Mouse (Mus musculus) heart, postnatal 0 days (tissue): Measurements from ENCODE around the gene Lrrc1. TPM values are rescaled to one million over a fixed set of nuclear protein-coding genes. Genes with fewer than 3 reads are reported as not detected.

Source experiments
- ATAC-seq: fragments of 200-750 bp; cut with Nextera tagmentation; 2 replicates; pipeline ENCODE4 v1.8.0; 2017; ENCODE audit warnings: low read depth, moderate number of reproducible peaks, moderate library complexity; ENCODE audit not compliant: insufficient read depth
- DNase-seq: peaks from one replicate; pipeline ENCODE4 v3.0.0-alpha.2; 2016; ENCODE audit warnings: low spot score
- H3K27ac ChIP-seq: fragments of 300-500 bp; sonication (generic); 2 replicates; pipeline ENCODE4 v1.5.1; 2014; ENCODE audit warnings: low read depth, mild to moderate bottlenecking
- H3K27me3 ChIP-seq: fragments of 300-500 bp; sonication (generic); 2 replicates; pipeline ENCODE4 v1.6.1; 2014; ENCODE audit warnings: low read length, mixed read lengths; ENCODE audit not compliant: control insufficient read depth, insufficient read depth
- H3K36me3 ChIP-seq: fragments of 300-500 bp; sonication (generic); replicated peaks from 2 replicates; pipeline ENCODE4 v1.6.1; 2014; ENCODE audit warnings: low read length, mixed read lengths; ENCODE audit not compliant: control insufficient read depth, insufficient read depth
- H3K4me1 ChIP-seq: fragments of 300-500 bp; sonication (generic); 2 replicates; pipeline ENCODE4 v1.6.1; 2014; ENCODE audit warnings: antibody characterized with exemption; ENCODE audit not compliant: control insufficient read depth, insufficient read depth
- H3K4me2 ChIP-seq: fragments of 300-500 bp; sonication (generic); 2 replicates; pipeline ENCODE4 v1.6.1; 2014; ENCODE audit warnings: low read depth, mild to moderate bottlenecking, low read length, moderate library complexity
- H3K4me3 ChIP-seq: fragments of 300-500 bp; sonication (generic); 2 replicates; pipeline ENCODE4 v1.5.1; 2014; ENCODE audit warnings: low read depth, low read length
- H3K9ac ChIP-seq: fragments of 300-500 bp; sonication (generic); replicated peaks from 2 replicates; pipeline ENCODE4 v1.6.1; 2014; ENCODE audit warnings: low read depth, low read length, mixed read lengths
- H3K9me3 ChIP-seq: fragments of 300-500 bp; sonication (generic); replicated peaks from 2 replicates; pipeline ENCODE4 v1.6.1; 2016; ENCODE audit warnings: low read length; ENCODE audit not compliant: control insufficient read depth
- CTCF ChIP-seq: IDR thresholded peaks from 2 replicates; pipeline ENCODE4 v1.5.1; 2016; ENCODE audit warnings: antibody characterized with exemption, control low read depth, low read depth
- EP300 ChIP-seq: IDR thresholded peaks from 2 replicates; pipeline ENCODE4 v1.6.1; 2016; ENCODE audit warnings: antibody characterized with exemption, low read depth
- WGBS: fragments of 180-500 bp; shearing (Covaris S2); extraction: QIAGEN DNeasy Blood & Tissue Kit; methylation state at CpG from one replicate; pipeline ENCODE4 v1.1.7; 2014; 5-methylcytosine and 5-hydroxymethylcytosine counted together
- polyA plus RNA-seq: library from polyadenylated mRNA; unstranded; fragments of >200 nt; fragmentation: Nextera tagmentation; extraction: Ambion mirVana; gene quantifications from 2 replicates; pipeline ENCODE4 v1.2.1, GENCODE M21; 2015
- total RNA-seq: library from RNA; depleted of rRNA; stranded (reverse); fragments of >200 nt; gene quantifications from 2 replicates; pipeline ENCODE4 v1.2.3, GENCODE M21; 2014; ENCODE audit warnings: low replicate concordance

The Lrrc1 gene
- total and polyA plus RNA-seq, 2 experiments from 2014 or later, result 17.7 to 43.8 TPM

GRCm38 (mm10) chr9:77507743-77508394 lies 36.8 kb downstream of the Lrrc1 start:
- H3K9ac ChIP-seq, result no peak overlapping the region
- DNase-seq, result no peak
- H3K9me3 ChIP-seq, result no peaks in the 10 kb centered on the region
- H3K4me2 ChIP-seq, result no peak overlapping the region
- TF ChIP-seq EP300, result no peak
- no peak for TF ChIP-seq CTCF
- 89% methylated on average over 3 of the region's 3 CpGs for WGBS
- no peak for ATAC-seq
- H3K36me3 ChIP-seq, result no peaks in the 10 kb centered on the region
- H3K4me3 ChIP-seq, result no peak overlapping the region
- no peaks in the 10 kb centered on the region for H3K27me3 ChIP-seq
- peaks cover 21% of the 10 kb centered on the region for H3K4me1 ChIP-seq
- H3K27ac ChIP-seq, result no peak overlapping the region

DNA sequence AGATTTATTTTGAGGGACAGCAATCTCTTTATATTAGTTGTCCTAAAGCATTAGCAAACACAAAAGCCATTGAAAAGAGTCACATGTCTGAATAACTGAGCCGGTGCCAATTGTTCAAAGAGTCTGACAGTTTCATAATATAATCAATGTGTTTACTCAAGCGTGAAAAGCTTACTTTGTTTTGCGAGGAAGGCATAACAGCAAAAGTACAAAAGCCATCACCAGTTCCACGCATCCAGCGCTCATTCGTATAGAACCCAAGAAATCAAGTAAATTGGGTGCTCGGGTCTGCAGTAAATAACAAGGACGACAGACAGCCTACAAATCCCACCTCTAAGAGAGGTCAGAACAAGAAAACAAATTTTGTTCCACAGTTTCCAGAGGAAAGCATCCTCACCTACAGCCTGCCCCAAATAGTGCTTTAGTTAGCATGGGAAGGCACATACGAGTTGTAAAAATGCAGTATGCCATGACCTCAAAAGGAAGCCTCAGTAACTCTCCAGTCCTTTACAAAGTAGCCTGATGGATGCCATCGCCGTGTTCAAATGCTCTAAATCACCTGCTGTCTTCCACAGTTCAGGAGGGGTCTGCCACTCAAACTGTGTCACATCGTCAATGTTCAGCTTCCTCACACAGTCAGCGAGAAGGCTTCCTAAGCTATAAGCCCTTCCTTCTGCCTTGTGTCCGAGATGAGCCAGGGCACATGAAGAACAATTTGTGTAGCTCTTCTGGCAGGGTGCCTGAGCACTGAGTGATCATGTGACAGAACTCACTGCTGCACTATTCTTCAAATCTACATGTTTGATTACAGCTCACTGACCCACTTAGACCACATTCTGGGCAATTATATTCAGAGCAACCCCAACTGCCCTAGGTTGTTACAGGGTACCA lies 41.9 kb downstream of the Lrrc1 start:
- H3K9ac ChIP-seq, result no peak overlapping the region
- H3K4me3 ChIP-seq, result no peak overlapping the region
- ATAC-seq (peak; percentile 73), DNase-seq (peak; percentile 47)
- peak overlapping the region; percentile 69 for H3K27ac ChIP-seq
- 68% methylated on average over 14 of the region's 14 CpGs for WGBS
- TF ChIP-seq CTCF (no peak), EP300 (no peak)
- no peaks in the 10 kb centered on the region for H3K9me3 ChIP-seq
- H3K4me1 ChIP-seq, result peaks cover 29% of the 10 kb centered on the region
- peak overlapping the region; percentile 35 for H3K4me2 ChIP-seq
- H3K27me3 ChIP-seq, result no peaks in the 10 kb centered on the region
- no peaks in the 10 kb centered on the region for H3K36me3 ChIP-seq

- H3K27me3 ChIP-seq, result no peaks in the 10 kb centered on the region
- H3K9ac ChIP-seq, result no peak overlapping the region
- H3K36me3 ChIP-seq, result no peaks in the 10 kb centered on the region
- ATAC-seq, result no peak
- H3K4me2 ChIP-seq, result no peak overlapping the region
- H3K4me1 ChIP-seq, result peaks cover 35% of the 10 kb centered on the region
- H3K27ac ChIP-seq, result no peak overlapping the region
- H3K4me3 ChIP-seq, result no peak overlapping the region
- TF ChIP-seq CTCF, result no peak
- no peak for TF ChIP-seq EP300
- 89% methylated on average over 6 of the region's 6 CpGs for WGBS
- DNase-seq, result no peak
- H3K9me3 ChIP-seq, result no peaks in the 10 kb centered on the region
Measured at GRCm38 (mm10) chr9:77502171-77502547, 42.5 kb downstream of the Lrrc1 start.

- ATAC-seq (no peak), DNase-seq (no peak)
- H3K4me2 ChIP-seq, result no peak overlapping the region
- H3K27me3 ChIP-seq, result no peaks in the 10 kb centered on the region
- H3K9ac ChIP-seq, result no peak overlapping the region
- H3K27ac ChIP-seq, result no peak overlapping the region
- H3K4me1 ChIP-seq, result peaks cover 49% of the 10 kb centered on the region
- TF ChIP-seq EP300, result no peak
- TF ChIP-seq CTCF, result no peak
- no peaks in the 10 kb centered on the region for H3K36me3 ChIP-seq
- WGBS, result 42% methylated on average over 6 of the region's 6 CpGs
- no peaks in the 10 kb centered on the region for H3K9me3 ChIP-seq
- H3K4me3 ChIP-seq, result no peak overlapping the region
Measured at GRCm38 (mm10) chr9:77499084-77499483, 45.6 kb downstream of the Lrrc1 start.

GRCm38 (mm10) chr9:77498406-77498805 lies 46.3 kb downstream of the Lrrc1 start:
- Histone ChIP-seq H3K9me3 (no peaks in the 10 kb centered on the region), H3K36me3 (no peaks in the 10 kb centered on the region), H3K4me1 (peaks cover 43% of the 10 kb centered on the region), H3K4me2 (no peak overlapping the region), H3K9ac (no peak overlapping the region), H3K27ac (peak overlapping the region; percentile 82), H3K4me3 (no peak overlapping the region), H3K27me3 (no peaks in the 10 kb centered on the region)
- TF ChIP-seq CTCF (no peak), EP300 (no peak)
- 66% methylated on average over 3 of the region's 3 CpGs for WGBS
- ATAC-seq (no peak), DNase-seq (no peak)
